Mouse (Mus musculus) heart, postnatal 25 days (tissue): ENCODE data around the gene Gimap7. TPM values are rescaled to one million over a fixed set of nuclear protein-coding genes. Genes with fewer than 3 reads are reported as not detected.

Experiments used
- total RNA-seq, 2 experiments: library from RNA; stranded (reverse); gene quantifications; 2 replicates each; pipeline ENCODE4 v1.2.3; 2021

The Gimap7 gene
- total RNA-seq, 2 experiments from 2014 or later = 0.39 TPM; not detected in 1

Other genes with a start within 250 kb of the Gimap7 start
- 10 to 100 TPM; 19.3 to 22.2 TPM for gene Atp6v0e2, start 181.0 kb upstream of the Gimap7 start, total RNA-seq
- gene Lrrc61, start 163.8 kb upstream of the Gimap7 start, total RNA-seq = 10 to 100 TPM; 15.5 to 16.5 TPM
- 10 to 100 TPM; 73.6 to 91.2 TPM for gene Rarres2, start 145.8 kb upstream of the Gimap7 start, total RNA-seq
- not detected for gene Gm45021, start 129.0 kb upstream of the Gimap7 start, total RNA-seq
- gene Repin1, start 124.7 kb upstream of the Gimap7 start, total RNA-seq = 10 to 100 TPM; 31.0 to 31.8 TPM
- gene Gm44965, start 124.7 kb upstream of the Gimap7 start, total RNA-seq = 1 to 10 TPM; 1.0 to 2.2 TPM
- gene Zfp775, start 116.6 kb upstream of the Gimap7 start, total RNA-seq = 10 to 100 TPM; 10.9 to 11.2 TPM
- gene AI854703, start 91.9 kb upstream of the Gimap7 start, total RNA-seq = under 1 TPM; 0.14 to 0.23 TPM
- gene Gimap8, start 71.4 kb upstream of the Gimap7 start, total RNA-seq = 1 to 10 TPM; 7.8 to 8.0 TPM
- 1 to 10 TPM; 3.1 to 4.9 TPM for gene Gimap9, start 42.5 kb upstream of the Gimap7 start, total RNA-seq
- 10 to 100 TPM; 29.0 to 30.8 TPM for gene Gimap4, start 34.1 kb upstream of the Gimap7 start, total RNA-seq
- gene Gimap6, start 10.4 kb upstream of the Gimap7 start, total RNA-seq = 10 to 100 TPM; 38.5 to 41.6 TPM
- 1 to 10 TPM; 1.8 to 5.3 TPM for gene Gm28053, start within 50 bp of the Gimap7 start, total RNA-seq
- gene Gimap1, start 20.4 kb downstream of the Gimap7 start, total RNA-seq = 1 to 10 TPM; 8.5 to 9.8 TPM
- 1 to 10 TPM; 6.1 to 6.8 TPM for gene Gimap5, start 27.6 kb downstream of the Gimap7 start, total RNA-seq
- under 1 TPM; 0.50 to 0.88 TPM for gene Gimap3, start 52.2 kb downstream of the Gimap7 start, total RNA-seq
- gene Tmem176a, start 122.3 kb downstream of the Gimap7 start, total RNA-seq = 10 to 100 TPM; 16.6 to 20.0 TPM
- gene Tmem176b, start 122.9 kb downstream of the Gimap7 start, total RNA-seq = 10 to 100 TPM; 52.5 to 54.8 TPM
- gene Aoc1, start 154.3 kb downstream of the Gimap7 start, total RNA-seq = not detected
- not detected for gene 1600015I10Rik, start 211.3 kb downstream of the Gimap7 start, total RNA-seq